ENCODE assay signal across 9 mouse cellular contexts in genomic region chr9:120171295-120171694, GRCm38 (mm10). TPM values are rescaled to one million over a fixed set of nuclear protein-coding genes. Genes with fewer than 3 reads are reported as not detected.
A peak's percentile ranks its signal among the peaks of the same experiment; 100 is the strongest.
DNase-seq lines count a peak whose midpoint lies in the region; ATAC-seq and TF ChIP-seq lines count a peak whose summit lies in the region.
"Had no signal": no experiment of that assay in that cellular context is flagged by ENCODE, and none has a peak within 500 bp of the region (broad histone marks: within the 10 kb centered on the region; RNA-seq: fewer than 3 reads in every experiment).

No protein-coding gene starts in this region.

- TF ChIP-seq POLR2A in heart, adult 2 months (IDR thresholded peaks at IDR 0.05; ENCODE audit: insufficient read depth, low read depth, low read length) = no peak
- no peak for TF ChIP-seq POLR2A in ES-Bruce4 (IDR thresholded peaks at IDR 0.05; ENCODE audit: insufficient read depth, low read length)
- TF ChIP-seq POLR2A in thymus, adult 2 months (IDR thresholded peaks at IDR 0.05; ENCODE audit: control insufficient read depth, extremely low read depth, insufficient read depth, low read length, poor library complexity) = no peak

- no peaks in the 10 kb centered on the region for H3K79me2 ChIP-seq in heart, adult 2 months (replicated peaks; ENCODE audit: control insufficient read depth, insufficient read depth, low read length)

- no peak for TF ChIP-seq EP300 in heart, adult 2 months (IDR thresholded peaks at IDR 0.05; ENCODE audit: insufficient read depth, low read depth, low read length)
- TF ChIP-seq EP300 in ES-Bruce4 (IDR thresholded peaks at IDR 0.05; ENCODE audit: insufficient read depth, low read depth, low read length) = no peak

- DNase-seq in heart, adult 2 months = peak; percentile 28 to 61
- no peak for DNase-seq in heart, postnatal 25 days (ENCODE audit: low spot score)
- DNase-seq in c-Kit-positive CD71-positive TER-119-negative erythroid progenitor cells, embryonic 14.5 days (ENCODE audit: low read depth) = peak; percentile 39
- peak; percentile 33 for DNase-seq in gastrocnemius, postnatal 14 days
- DNase-seq in layer of hippocampus, postnatal 14 days (ENCODE audit: low spot score in 2 of 2) = peak; percentile 66 to 76
- DNase-seq in thymus, adult 2 months = peak; percentile 69

- H3K9me3 ChIP-seq in ES-Bruce4 (replicated peaks; ENCODE audit: control insufficient read depth, insufficient read depth, low read length, poor library complexity, severe bottlenecking) = no peaks in the 10 kb centered on the region

- H3K4me3 ChIP-seq in heart, adult 2 months = no peak overlapping the region
- no peak overlapping the region for H3K4me3 ChIP-seq in ES-Bruce4 (ENCODE audit: low read depth, low read length)
- H3K4me3 ChIP-seq in thymus, adult 2 months (ENCODE audit: control insufficient read depth, insufficient read depth, low read length) = no peak overlapping the region
- H3K4me3 ChIP-seq: limb, embryonic 13.5 days had no signal

- 37% methylated on average over 5 of the region's 5 CpGs for WGBS in heart, adult 2 months
- WGBS in thymus, adult 2 months = 40% methylated on average over 5 of the region's 5 CpGs

- no peaks in the 10 kb centered on the region for H3K4me1 ChIP-seq in heart, adult 2 months (ENCODE audit: control insufficient read depth, insufficient read depth, low read length)
- H3K4me1 ChIP-seq in ES-Bruce4 (ENCODE audit: control insufficient read depth, insufficient read depth, low read length) = peaks cover 2% of the 10 kb centered on the region
- no peaks in the 10 kb centered on the region for H3K4me1 ChIP-seq in thymus, adult 2 months (replicated peaks; ENCODE audit: control insufficient read depth, insufficient read depth, low read length)
- H3K4me1 ChIP-seq: limb, embryonic 13.5 days had no signal

- no peak overlapping the region for H3K27ac ChIP-seq in heart, adult 2 months
- no peak overlapping the region for H3K27ac ChIP-seq in ES-Bruce4 (ENCODE audit: insufficient read depth, low read length)
- no peak overlapping the region for H3K27ac ChIP-seq in thymus, adult 2 months (ENCODE audit: control insufficient read depth, insufficient read depth, low read length)
- H3K27ac ChIP-seq: limb, embryonic 13.5 days had no signal

- no peaks in the 10 kb centered on the region for H3K27me3 ChIP-seq in heart, adult 2 months (ENCODE audit: control insufficient read depth, insufficient read depth, low read length)
- no peaks in the 10 kb centered on the region for H3K27me3 ChIP-seq in ES-Bruce4 (ENCODE audit: control insufficient read depth, insufficient read depth, low read length, poor library complexity, severe bottlenecking)
- no peaks in the 10 kb centered on the region for H3K27me3 ChIP-seq in thymus, adult 2 months (ENCODE audit: control insufficient read depth, insufficient read depth, low read length)
- H3K27me3 ChIP-seq: limb, embryonic 13.5 days had no signal

- H3K36me3 ChIP-seq in heart, adult 2 months (ENCODE audit: control insufficient read depth, insufficient read depth, low read length) = no peaks in the 10 kb centered on the region
- no peaks in the 10 kb centered on the region for H3K36me3 ChIP-seq in ES-Bruce4 (ENCODE audit: control insufficient read depth, insufficient read depth, low read length, poor library complexity, severe bottlenecking)
- no peaks in the 10 kb centered on the region for H3K36me3 ChIP-seq in thymus, adult 2 months (ENCODE audit: control insufficient read depth, insufficient read depth, low read length)
- H3K36me3 ChIP-seq: limb, embryonic 13.5 days had no signal

- TF ChIP-seq CTCF in heart, adult 2 months (IDR thresholded peaks at IDR 0.05) = peak; percentile 72
- peak; percentile 86 for TF ChIP-seq CTCF in ES-Bruce4 (IDR thresholded peaks at IDR 0.05; ENCODE audit: low read depth, low read length)
- TF ChIP-seq CTCF in thymus, adult 2 months (IDR thresholded peaks at IDR 0.05; ENCODE audit: borderline replicate concordance, control insufficient read depth, extremely low read depth, insufficient read depth, low read length, poor library complexity) = no peak

- peak; percentile 68; the same call in 1 of the 2 replicates for ATAC-seq in megakaryocyte-erythroid progenitor cell, adult 5-6 weeks (replicated peaks; ENCODE audit: low FRiP score, low TSS enrichment, poor library complexity, severe bottlenecking)

- no peak overlapping the region for H3K9ac ChIP-seq in heart, adult 2 months (ENCODE audit: low read depth, low read length)
- H3K9ac ChIP-seq in ES-Bruce4 (ENCODE audit: low read depth, poor library complexity, severe bottlenecking) = no peak overlapping the region
- H3K9ac ChIP-seq: limb, embryonic 13.5 days had no signal

- intact Hi-C loops in heart, adult 2 months (cut with DNase I) = loop anchor here (2.0 kb wide), 1 partner anchor 30 kb away; no protein-coding TSS in a partner anchor
- intact Hi-C loops in heart, postnatal 25 days (cut with DNase I) = loop anchor here (2.0 kb wide), 1 partner anchor 30 kb away; no protein-coding TSS in a partner anchor
- intact Hi-C loops in gastrocnemius, postnatal 14 days (cut with DNase I; ENCODE audit: low total_unique reads) = no loop called here

RNA-seq across cellular contexts. Expression of gene Mobp, which starts 21.8 kb away (rescaled TPM):
- total RNA-seq in heart, adult 2 months (2021) = not detected
- polyA plus RNA-seq in heart, adult 2 months (2012; rRNA removed) = 0.09 TPM in 1 of 2 replicates, not detected in the other
- under 1 TPM; 0.08 to 0.49 TPM for total RNA-seq in heart, postnatal 25 days (2021)
- polyA plus RNA-seq in ES-Bruce4 (2011; ENCODE audit: insufficient read depth, insufficient read length, low read depth, missing spikeins) = 7.3 and 10.3 TPM in 2 replicates
- under 1 TPM; 0.16 to 0.27 TPM for total RNA-seq in gastrocnemius, postnatal 14 days (2021)
- total RNA-seq in layer of hippocampus, postnatal 14 days (2021) = 100 to 1,000 TPM; 369 to 380 TPM
- total RNA-seq in megakaryocyte-erythroid progenitor cell, adult 5-6 weeks (2014; fragmentation: Nextera tagmentation) = not detected in 2 replicates
- total RNA-seq in megakaryocyte-erythroid progenitor cell, adult 5-6 weeks (2017) = not detected in 2 replicates
- polyA plus RNA-seq in thymus, adult 2 months (2012; rRNA removed) = 0.48 TPM in 1 of 2 replicates, not detected in the other
- polyA plus RNA-seq: limb, embryonic 13.5 days had no signal

RNA-seq across cellular contexts. Expression of gene Rpsa, which starts 43.8 kb away (rescaled TPM):
- 100 to 1,000 TPM; 457 to 528 TPM for total RNA-seq in heart, adult 2 months (2021)
- 1,018 and 1,107 TPM in 2 replicates for polyA plus RNA-seq in heart, adult 2 months (2012; rRNA removed)
- 100 to 1,000 TPM; 545 TPM for total RNA-seq in heart, postnatal 25 days (2021)
- 2,205 and 2,405 TPM in 2 replicates for polyA plus RNA-seq in ES-Bruce4 (2011; ENCODE audit: insufficient read depth, insufficient read length, low read depth, missing spikeins)
- total RNA-seq in gastrocnemius, postnatal 14 days (2021) = 100 to 1,000 TPM; 554 to 604 TPM
- 100 to 1,000 TPM; 534 to 557 TPM for total RNA-seq in layer of hippocampus, postnatal 14 days (2021)
- total RNA-seq in megakaryocyte-erythroid progenitor cell, adult 5-6 weeks (2014; fragmentation: Nextera tagmentation) = 3,355 and 3,656 TPM in 2 replicates
- 5,426 and 6,681 TPM in 2 replicates for total RNA-seq in megakaryocyte-erythroid progenitor cell, adult 5-6 weeks (2017)
- 5,416 and 5,545 TPM in 2 replicates for polyA plus RNA-seq in thymus, adult 2 months (2012; rRNA removed)

Comparison
In these comparisons a context has a peak if more than half of its experiments do, and no peak if none do; other contexts are left out.
1. RNA of gene Mobp, which starts 21.8 kb away (total RNA-seq): 369 to 380 TPM in layer of hippocampus, postnatal 14 days; 0.08 to 0.49 TPM in heart, postnatal 25 days, 0.16 to 0.27 TPM in gastrocnemius, postnatal 14 days, not detected in heart, adult 2 months and not detected in megakaryocyte-erythroid progenitor cell, adult 5-6 weeks; every median in the first group is over 100 times any median in the second.
2. RNA of gene Rpsa, which starts 43.8 kb away (total RNA-seq): 3,355 to 6,681 TPM in megakaryocyte-erythroid progenitor cell, adult 5-6 weeks; 554 to 604 TPM in gastrocnemius, postnatal 14 days, 534 to 557 TPM in layer of hippocampus, postnatal 14 days, 545 TPM in heart, postnatal 25 days and 457 to 528 TPM in heart, adult 2 months; every median in the first group is over 4 times any median in the second.